9 mouse cellular contexts compared by ENCODE assay signal in the genomic region with DNA sequence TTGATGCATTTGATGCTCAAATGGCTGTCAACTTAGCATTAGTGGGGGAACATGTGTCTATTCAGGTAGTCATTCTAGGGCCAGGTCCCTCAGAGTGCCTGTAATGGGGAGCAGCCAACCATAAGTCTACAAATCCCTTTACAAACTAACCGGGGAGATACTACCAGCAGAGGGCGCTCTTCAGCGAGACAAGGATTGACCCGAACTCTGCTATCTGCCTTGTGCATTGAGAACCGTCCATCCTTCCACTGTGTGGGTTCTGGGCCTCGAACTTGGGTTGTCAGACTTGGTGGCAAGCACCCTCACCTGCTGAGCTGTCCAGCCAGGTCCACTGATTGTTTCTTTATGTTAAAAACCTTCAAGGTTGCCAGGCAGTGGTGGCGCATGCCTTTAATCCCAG. TPM values are rescaled to one million over a fixed set of nuclear protein-coding genes. Genes with fewer than 3 reads are reported as not detected.
DNase-seq lines count a peak whose midpoint lies in the region; ATAC-seq lines count a peak whose summit lies in the region.
"Had no signal": no experiment of that assay in that cellular context is flagged by ENCODE, and none has a peak within 500 bp of the region (broad histone marks: within the 10 kb centered on the region; RNA-seq: fewer than 3 reads in every experiment).

No protein-coding gene starts in this region.

- peaks cover 12% of the 10 kb centered on the region for H3K4me1 ChIP-seq in limb, embryonic 15.5 days

- no peaks in the 10 kb centered on the region for H3K9me3 ChIP-seq in limb, embryonic 15.5 days

- WGBS in limb, embryonic 15.5 days, result 17% methylated on average over 7 of the region's 7 CpGs

- no peak overlapping the region for H3K27ac ChIP-seq in limb, embryonic 15.5 days

- H3K4me3 ChIP-seq in limb, embryonic 15.5 days, result no peak overlapping the region
- H3K4me3 ChIP-seq: erythroblast, embryonic 14.5 days had no signal

- H3K27me3 ChIP-seq in limb, embryonic 15.5 days, result no peaks in the 10 kb centered on the region

- no peak overlapping the region for H3K4me2 ChIP-seq in limb, embryonic 15.5 days

- intact Hi-C loops in heart, postnatal 36 days (cut with DNase I), result loop anchor here (1.0 to 10.0 kb wide), 2 partner anchors 167 to 352 kb away; no protein-coding TSS in a partner anchor

- H3K9ac ChIP-seq in limb, embryonic 15.5 days, result no peak overlapping the region

- DNase-seq in lung, adult 18-20 months, result peak; percentile 68 to 73
- DNase-seq in lung, postnatal 25 days (ENCODE audit: low spot score), result no peak
- peak; percentile 64 to 79 for DNase-seq in adrenal gland, adult 18-20 months (ENCODE audit: low spot score in 2 of 2)
- peak; percentile 84 for DNase-seq in embryo, embryonic 11 days
- DNase-seq in heart, postnatal 36 days, result peak; percentile 74 to 79
- DNase-seq in thymus, postnatal 14 days, result peak; percentile 85

- H3K36me3 ChIP-seq in limb, embryonic 15.5 days, result no peaks in the 10 kb centered on the region

- peak; percentile 15; the same call in 1 of the 2 replicates for ATAC-seq in limb, embryonic 15.5 days (ENCODE audit: insufficient number of reproducible peaks, low FRiP score, low TSS enrichment, low read depth)
- peak; percentile 74 for ATAC-seq in neutrophil, adult 5-6 weeks (ENCODE audit: extremely low read depth, insufficient number of reproducible peaks, low FRiP score, poor library complexity, severe bottlenecking)

RNA-seq across cellular contexts. Expression of gene Fos, which starts 23.1 kb away (rescaled TPM):
- total RNA-seq in adrenal gland, adult 18-20 months (2021), result 1 to 10 TPM; 2.9 to 4.3 TPM
- 10 to 100 TPM in 1 of 2 experiments, 1 to 10 TPM in 1; 2.5 to 24.3 TPM for total RNA-seq in heart, postnatal 36 days (2021)
- 38.8 and 48.3 TPM in 2 replicates for polyA plus RNA-seq in limb, embryonic 15.5 days (2015; fragmentation: Nextera tagmentation; extraction: Ambion mirVana)
- total RNA-seq in neutrophil, adult 5-6 weeks (2017), result 1,256 and 1,280 TPM in 2 replicates

Comparison
In these comparisons a context has a peak if more than half of its experiments do, and no peak if none do; other contexts are left out.
1. RNA of gene Fos, which starts 23.1 kb away (total RNA-seq): 1,256 to 1,280 TPM in neutrophil, adult 5-6 weeks; 2.5 to 24.3 TPM in heart, postnatal 36 days and 2.9 to 4.3 TPM in adrenal gland, adult 18-20 months; every median in the first group is over 10 times any median in the second.